Mouse (Mus musculus): Measurements from ENCODE around the gene Ccdc24.

The Ccdc24 gene

GRCm38 (mm10) chr4:117855146-117855545, 17.2 kb downstream of the Ccdc24 start:
- DNase-seq (ENCODE audit: low spot score in 2 of 2), result no peak

- DNase-seq (ENCODE audit: low spot score in 2 of 2), result no peak
Observed at GRCm38 (mm10) chr4:117852152-117852868, 20.0 kb downstream of the Ccdc24 start.

- DNase-seq (ENCODE audit: low spot score in 2 of 2), result no peak
Observed at GRCm38 (mm10) chr4:117850871-117851270, 21.5 kb downstream of the Ccdc24 start.

GRCm38 (mm10) chr4:117850176-117850575, 22.2 kb downstream of the Ccdc24 start:
- no peak for DNase-seq (ENCODE audit: low spot score in 2 of 2)

- DNase-seq (ENCODE audit: low spot score in 2 of 2), result no peak
Observed at GRCm38 (mm10) chr4:117849506-117849905, 22.9 kb downstream of the Ccdc24 start.

GRCm38 (mm10) chr4:117849063-117849462, 23.3 kb downstream of the Ccdc24 start:
- DNase-seq (ENCODE audit: low spot score in 2 of 2), result no peak

GRCm38 (mm10) chr4:117847011-117847410, 25.3 kb downstream of the Ccdc24 start:
- no peak for DNase-seq (ENCODE audit: low spot score in 2 of 2)

GRCm38 (mm10) chr4:117846261-117846660, 26.1 kb downstream of the Ccdc24 start:
- DNase-seq (ENCODE audit: low spot score in 2 of 2), result no peak

GRCm38 (mm10) chr4:117845316-117845715, 27.0 kb downstream of the Ccdc24 start:
- DNase-seq (ENCODE audit: low spot score in 2 of 2), result no peak

GRCm38 (mm10) chr4:117844467-117844866, 27.9 kb downstream of the Ccdc24 start:
- no peak for DNase-seq (ENCODE audit: low spot score in 2 of 2)

- no peak for DNase-seq (ENCODE audit: low spot score in 2 of 2)
Observed at GRCm38 (mm10) chr4:117843101-117843500, 29.3 kb downstream of the Ccdc24 start.

GRCm38 (mm10) chr4:117841566-117841965, 30.8 kb downstream of the Ccdc24 start:
- DNase-seq (ENCODE audit: low spot score in 2 of 2), result no peak

GRCm38 (mm10) chr4:117840821-117841220, 31.5 kb downstream of the Ccdc24 start:
- DNase-seq (ENCODE audit: low spot score in 2 of 2), result no peak

GRCm38 (mm10) chr4:117839366-117839765, 33.0 kb downstream of the Ccdc24 start:
- DNase-seq (ENCODE audit: low spot score in 2 of 2), result no peak

GRCm38 (mm10) chr4:117837271-117837670, 35.1 kb downstream of the Ccdc24 start:
- DNase-seq (ENCODE audit: low spot score in 2 of 2), result no peak

- peak; percentile 76 to 82 for DNase-seq (ENCODE audit: low spot score in 2 of 2)
Observed at GRCm38 (mm10) chr4:117836204-117836767, 36.1 kb downstream of the Ccdc24 start.

- peak; percentile 47 to 56 for DNase-seq (ENCODE audit: low spot score in 2 of 2)
Observed at GRCm38 (mm10) chr4:117835531-117836111, 36.7 kb downstream of the Ccdc24 start.

- DNase-seq (ENCODE audit: low spot score in 2 of 2), result peak; percentile 58 to 74
Observed at GRCm38 (mm10) chr4:117834845-117835530, 37.4 kb downstream of the Ccdc24 start.

GRCm38 (mm10) chr4:117834457-117834844, 37.9 kb downstream of the Ccdc24 start, which contains the start of gene Slc6a9:
Gene Slc6a9, plus strand, starts transcription at chr4:117834506.
- no peak for DNase-seq (ENCODE audit: low spot score in 2 of 2)

GRCm38 (mm10) chr4:117831920-117832691, 40.3 kb downstream of the Ccdc24 start:
- DNase-seq (ENCODE audit: low spot score in 2 of 2), result peak; percentile 53 to 72

GRCm38 (mm10) chr4:117831499-117831898, 40.9 kb downstream of the Ccdc24 start:
- no peak for DNase-seq (ENCODE audit: low spot score in 2 of 2)

- no peak for DNase-seq (ENCODE audit: low spot score in 2 of 2)
Observed at GRCm38 (mm10) chr4:117830801-117831200, 41.6 kb downstream of the Ccdc24 start.
